Mouse (Mus musculus) limb, embryonic 12.5 days (tissue): ENCODE results near the gene Hils1. TPM values are rescaled to one million over a fixed set of nuclear protein-coding genes. Genes with fewer than 3 reads are reported as not detected.

Experiments
- ATAC-seq: fragments of 200-750 bp; cut with Nextera tagmentation; 2 replicates; pipeline ENCODE4 v1.8.0; 2017; ENCODE audit warnings: low read depth, moderate TSS enrichment; ENCODE audit not compliant: insufficient number of reproducible peaks, insufficient read depth, low FRiP score, low TSS enrichment
- H3K27ac ChIP-seq: fragments of 300-500 bp; sonication (generic); 2 replicates; pipeline ENCODE4 v1.5.1; 2016; ENCODE audit warnings: mild to moderate bottlenecking, moderate library complexity
- H3K27me3 ChIP-seq: fragments of 300-500 bp; sonication (generic); 2 replicates; pipeline ENCODE4 v1.6.1; 2016; ENCODE audit warnings: mild to moderate bottlenecking, moderate library complexity
- H3K36me3 ChIP-seq: fragments of 300-500 bp; sonication (generic); 2 replicates; pipeline ENCODE4 v1.6.1; 2016; ENCODE audit warnings: mild to moderate bottlenecking, moderate library complexity
- H3K4me1 ChIP-seq: fragments of 300-500 bp; sonication (generic); replicated peaks from 2 replicates; pipeline ENCODE4 v1.6.1; 2016
- H3K4me2 ChIP-seq: fragments of 300-500 bp; sonication (generic); 2 replicates; pipeline ENCODE4 v1.6.1; 2016; ENCODE audit warnings: mild to moderate bottlenecking, moderate library complexity
- H3K4me3 ChIP-seq: fragments of 300-500 bp; sonication (generic); replicated peaks from 2 replicates; pipeline ENCODE4 v1.5.1; 2016; ENCODE audit warnings: mild to moderate bottlenecking
- H3K9ac ChIP-seq: fragments of 300-500 bp; sonication (generic); replicated peaks from 2 replicates; pipeline ENCODE4 v1.6.1; 2016; ENCODE audit warnings: mild to moderate bottlenecking, moderate library complexity
- H3K9me3 ChIP-seq: fragments of 300-500 bp; sonication (generic); 2 replicates; pipeline ENCODE4 v1.6.1; 2016; ENCODE audit warnings: mild to moderate bottlenecking, moderate library complexity
- WGBS: fragments of 180-500 bp; shearing (Covaris S2); methylation state at CpG from one replicate; pipeline ENCODE4 v1.1.7; 2016; 5-methylcytosine and 5-hydroxymethylcytosine counted together
- polyA plus RNA-seq: library from polyadenylated mRNA; unstranded; fragments of >200 nt; fragmentation: Nextera tagmentation; extraction: Ambion mirVana; gene quantifications from 2 replicates; pipeline ENCODE4 v1.2.1, GENCODE M21; 2016

The Hils1 gene
- polyA plus RNA-seq, 1 experiment from 2014 or later: not detected

- H3K9ac ChIP-seq: peak overlapping the region; percentile 70
- peak overlapping the region; percentile 82 for H3K4me2 ChIP-seq
- peaks cover 52% of the 10 kb centered on the region for H3K4me1 ChIP-seq
- peak; percentile 90 for ATAC-seq
- H3K9me3 ChIP-seq: no peaks in the 10 kb centered on the region
- peak overlapping the region; percentile 89 for H3K27ac ChIP-seq
- peak overlapping the region; percentile 54 for H3K4me3 ChIP-seq
- WGBS: under 1% methylated on average over 17 of the region's 17 CpGs
- H3K36me3 ChIP-seq: peaks cover 31% of the 10 kb centered on the region
- H3K27me3 ChIP-seq: peaks cover 13% of the 10 kb centered on the region; the same call in 1 of the 2 replicates
Observed at GRCm38 (mm10) chr11:94936851-94937295, 30.5 kb upstream of the Hils1 start.

GRCm38 (mm10) chr11:94937335-94937781, 30.0 kb upstream of the Hils1 start:
- Histone ChIP-seq H3K4me3 (peak overlapping the region; percentile 54), H3K27ac (peak overlapping the region; percentile 41; the same call in 1 of the 2 replicates), H3K27me3 (peaks cover 13% of the 10 kb centered on the region; the same call in 1 of the 2 replicates), H3K4me2 (peak overlapping the region; percentile 82), H3K4me1 (peaks cover 51% of the 10 kb centered on the region), H3K36me3 (peaks cover 35% of the 10 kb centered on the region), H3K9me3 (no peaks in the 10 kb centered on the region), H3K9ac (peak overlapping the region; percentile 54)
- WGBS: 1% methylated on average over 18 of the region's 18 CpGs
- ATAC-seq: peak; percentile 39

DNA sequence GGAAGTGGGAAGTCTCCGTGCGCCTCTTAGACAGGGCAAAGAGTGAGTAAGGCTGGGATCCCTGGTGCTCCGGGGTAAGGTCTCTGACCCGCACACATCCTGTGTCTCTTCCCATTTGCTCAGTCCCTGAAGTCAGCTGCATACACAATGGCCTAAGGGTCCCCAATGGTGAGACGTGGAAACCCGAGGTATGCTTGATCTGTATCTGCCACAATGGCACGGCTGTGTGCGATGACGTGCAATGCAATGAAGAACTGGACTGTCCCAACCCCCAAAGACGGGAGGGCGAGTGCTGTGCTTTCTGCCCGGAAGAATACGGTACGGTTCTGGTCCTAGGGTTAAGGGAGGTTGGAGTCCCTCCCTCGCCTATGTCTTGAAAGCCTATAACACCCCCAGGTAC, 29.6 kb upstream of the Hils1 start:
- peaks cover 13% of the 10 kb centered on the region; the same call in 1 of the 2 replicates for H3K27me3 ChIP-seq
- peaks cover 47% of the 10 kb centered on the region for H3K4me1 ChIP-seq
- ATAC-seq: no peak
- 7% methylated on average over 15 of the region's 15 CpGs for WGBS
- no peaks in the 10 kb centered on the region for H3K9me3 ChIP-seq
- H3K36me3 ChIP-seq: peaks cover 40% of the 10 kb centered on the region
- H3K4me2 ChIP-seq: peak overlapping the region; percentile 82
- peak overlapping the region; percentile 54 for H3K4me3 ChIP-seq
- peak overlapping the region; percentile 54 for H3K9ac ChIP-seq
- peak overlapping the region; percentile 41; the same call in 1 of the 2 replicates for H3K27ac ChIP-seq

DNA sequence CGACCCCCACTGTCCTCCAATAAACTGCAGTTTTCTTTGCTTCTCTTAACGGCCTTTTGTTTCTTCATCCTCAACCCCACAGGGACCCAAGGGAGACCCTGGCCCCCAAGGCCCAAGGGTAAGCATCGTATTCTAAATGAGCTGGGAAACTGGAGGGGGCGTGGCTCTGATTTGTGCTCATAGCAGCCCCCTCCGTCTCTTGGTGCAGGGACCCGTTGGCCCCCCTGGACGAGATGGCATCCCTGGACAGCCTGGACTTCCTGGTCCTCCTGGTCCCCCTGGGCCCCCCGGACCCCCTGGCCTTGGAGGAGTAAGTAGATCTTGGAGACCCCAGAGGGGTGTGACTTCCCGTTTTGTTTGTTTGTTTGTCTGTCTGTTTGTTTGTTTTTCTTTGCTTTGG, 29.1 kb upstream of the Hils1 start:
- 31% methylated on average over 9 of the region's 9 CpGs for WGBS
- peaks cover 42% of the 10 kb centered on the region for H3K4me1 ChIP-seq
- no peak overlapping the region for H3K27ac ChIP-seq
- no peak for ATAC-seq
- H3K4me3 ChIP-seq: peak overlapping the region; percentile 54
- peak overlapping the region; percentile 82 for H3K4me2 ChIP-seq
- no peaks in the 10 kb centered on the region for H3K9me3 ChIP-seq
- H3K36me3 ChIP-seq: peaks cover 45% of the 10 kb centered on the region
- H3K27me3 ChIP-seq: peaks cover 13% of the 10 kb centered on the region; the same call in 1 of the 2 replicates
- peak overlapping the region; percentile 54; the same call in 1 of the 2 replicates for H3K9ac ChIP-seq

GRCm38 (mm10) chr11:94939280-94939679, 28.1 kb upstream of the Hils1 start:
- Histone ChIP-seq H3K4me3 (no peak overlapping the region), H3K9ac (no peak overlapping the region)

GRCm38 (mm10) chr11:94941121-94941520, 26.3 kb upstream of the Hils1 start:
- no peak overlapping the region for H3K27ac ChIP-seq
- no peaks in the 10 kb centered on the region for H3K9me3 ChIP-seq
- H3K9ac ChIP-seq: 0 out of 2 replicates have a peak overlapping the region, but pooled peaks have one; percentile 14
- H3K4me1 ChIP-seq: peaks cover 14% of the 10 kb centered on the region
- H3K4me2 ChIP-seq: no peak overlapping the region
- H3K27me3 ChIP-seq: peaks cover 4% of the 10 kb centered on the region; the same call in 1 of the 2 replicates
- H3K36me3 ChIP-seq: peaks cover 73% of the 10 kb centered on the region
- no peak for ATAC-seq
- 45% methylated on average over 9 of the region's 9 CpGs for WGBS
- no peak overlapping the region for H3K4me3 ChIP-seq

More at GRCm38 (mm10) chr11:94939280-94939679, 28.1 kb upstream of the Hils1 start:
- WGBS: 13% methylated on average over 4 of the region's 4 CpGs
- no peak for ATAC-seq
- Histone ChIP-seq H3K9me3 (no peaks in the 10 kb centered on the region), H3K4me2 (peak overlapping the region; percentile 82), H3K4me1 (peaks cover 32% of the 10 kb centered on the region), H3K36me3 (peaks cover 55% of the 10 kb centered on the region), H3K27me3 (peaks cover 9% of the 10 kb centered on the region; the same call in 1 of the 2 replicates), H3K27ac (no peak overlapping the region)

DNA sequence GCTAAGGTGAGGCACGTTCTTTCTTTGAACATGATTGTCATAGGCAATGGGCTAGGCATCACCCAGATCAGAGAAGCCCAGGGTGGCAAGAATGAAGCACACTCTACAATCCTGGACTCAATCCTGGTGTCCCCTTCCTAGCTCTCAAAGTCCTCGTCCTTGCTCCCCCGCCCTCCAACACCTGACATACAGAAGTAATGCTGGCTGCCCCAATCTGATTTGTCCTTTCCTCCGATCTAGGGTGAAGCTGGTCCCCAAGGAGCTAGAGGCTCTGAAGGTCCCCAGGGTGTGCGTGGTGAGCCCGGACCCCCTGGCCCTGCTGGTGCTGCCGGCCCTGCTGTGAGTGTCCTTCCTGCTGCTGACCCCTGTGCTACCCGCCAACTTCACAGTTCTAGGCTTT, 25.6 kb upstream of the Hils1 start:
- H3K4me1 ChIP-seq: peaks cover 10% of the 10 kb centered on the region

GRCm38 (mm10) chr11:94942282-94943023, 24.9 kb upstream of the Hils1 start:
- H3K36me3 ChIP-seq: peaks cover 86% of the 10 kb centered on the region
- no peak for ATAC-seq
- no peak overlapping the region for H3K9ac ChIP-seq
- peaks cover 4% of the 10 kb centered on the region; the same call in 1 of the 2 replicates for H3K27me3 ChIP-seq
- no peak overlapping the region for H3K4me2 ChIP-seq
- peaks cover 10% of the 10 kb centered on the region for H3K4me1 ChIP-seq
- H3K27ac ChIP-seq: no peak overlapping the region
- 47% methylated on average over 12 of the region's 13 CpGs for WGBS
- no peak overlapping the region for H3K4me3 ChIP-seq
- H3K9me3 ChIP-seq: no peaks in the 10 kb centered on the region

More for the DNA sequence above, 25.6 kb upstream of the Hils1 start:
- H3K9ac ChIP-seq: no peak overlapping the region
- ATAC-seq: no peak
- H3K27ac ChIP-seq: no peak overlapping the region
- no peak overlapping the region for H3K4me2 ChIP-seq
- no peaks in the 10 kb centered on the region for H3K9me3 ChIP-seq
- peaks cover 4% of the 10 kb centered on the region; the same call in 1 of the 2 replicates for H3K27me3 ChIP-seq
- H3K36me3 ChIP-seq: peaks cover 80% of the 10 kb centered on the region
- WGBS: 79% methylated on average over 8 of the region's 8 CpGs
- no peak overlapping the region for H3K4me3 ChIP-seq

DNA sequence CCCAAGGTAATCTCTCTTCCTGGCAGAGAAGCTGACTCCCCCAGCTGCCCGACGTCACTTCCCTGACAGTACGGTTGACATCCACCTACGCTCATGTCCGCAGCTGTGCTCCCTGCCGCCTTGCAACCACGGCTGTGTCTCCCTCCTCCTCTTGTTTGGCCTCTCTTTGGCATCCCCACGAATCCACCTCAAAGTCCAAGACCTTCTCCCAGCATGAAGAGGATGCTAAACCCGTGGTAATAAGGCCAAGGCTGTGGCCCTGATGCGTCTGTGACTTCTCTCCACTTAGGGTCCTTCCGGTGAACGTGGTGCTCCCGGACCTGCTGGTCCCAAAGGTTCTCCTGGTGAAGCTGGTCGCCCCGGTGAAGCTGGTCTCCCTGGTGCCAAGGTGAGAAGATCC, 24.3 kb upstream of the Hils1 start:
- ATAC-seq: no peak
- Histone ChIP-seq H3K9ac (no peak overlapping the region), H3K4me1 (peaks cover 5% of the 10 kb centered on the region), H3K4me3 (no peak overlapping the region), H3K4me2 (no peak overlapping the region), H3K36me3 (peaks cover 92% of the 10 kb centered on the region), H3K9me3 (no peaks in the 10 kb centered on the region), H3K27me3 (peaks cover 4% of the 10 kb centered on the region; the same call in 1 of the 2 replicates), H3K27ac (no peak overlapping the region)
- WGBS: 84% methylated on average over 15 of the region's 15 CpGs

DNA sequence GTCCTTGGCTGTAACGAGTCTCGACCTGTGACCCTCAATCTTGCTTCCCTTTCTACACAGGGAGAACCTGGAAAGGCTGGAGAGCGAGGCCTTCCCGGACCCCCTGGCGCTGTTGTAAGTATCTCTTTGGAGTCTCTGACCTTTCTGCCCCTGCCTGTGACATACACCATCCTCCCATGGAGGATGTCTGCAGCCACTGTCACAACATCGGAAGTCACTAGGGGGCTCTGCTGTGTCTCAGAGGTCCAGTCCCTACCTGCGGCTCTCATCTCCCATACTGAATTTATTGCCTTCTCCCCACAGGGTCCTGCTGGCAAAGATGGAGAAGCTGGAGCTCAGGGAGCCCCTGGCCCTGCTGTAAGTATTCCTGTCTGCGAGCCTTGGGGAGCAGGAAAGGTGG, 23.1 kb upstream of the Hils1 start:
- H3K4me3 ChIP-seq: no peak overlapping the region

GRCm38 (mm10) chr11:94945236-94945635, 22.2 kb upstream of the Hils1 start:
- ATAC-seq: no peak
- no peak overlapping the region for H3K27ac ChIP-seq

More for the DNA sequence above, 23.1 kb upstream of the Hils1 start:
- no peaks in the 10 kb centered on the region for H3K27me3 ChIP-seq
- WGBS: 26% methylated on average over 8 of the region's 8 CpGs
- no peak overlapping the region for H3K4me2 ChIP-seq
- H3K27ac ChIP-seq: no peak overlapping the region
- no peaks in the 10 kb centered on the region for H3K4me1 ChIP-seq
- no peak for ATAC-seq
- H3K9ac ChIP-seq: no peak overlapping the region
- peaks cover 100% of the 10 kb centered on the region for H3K36me3 ChIP-seq
- no peaks in the 10 kb centered on the region for H3K9me3 ChIP-seq

More at GRCm38 (mm10) chr11:94945236-94945635, 22.2 kb upstream of the Hils1 start:
- no peak overlapping the region for H3K9ac ChIP-seq
- no peak overlapping the region for H3K4me2 ChIP-seq
- H3K27me3 ChIP-seq: no peaks in the 10 kb centered on the region
- WGBS: 89% methylated on average over 12 of the region's 12 CpGs
- peaks cover 100% of the 10 kb centered on the region for H3K36me3 ChIP-seq
- no peaks in the 10 kb centered on the region for H3K9me3 ChIP-seq
- H3K4me1 ChIP-seq: no peaks in the 10 kb centered on the region
- H3K4me3 ChIP-seq: no peak overlapping the region
